Mouse (Mus musculus) adrenal gland, adult 8-10 months (tissue): ENCODE measurements around the gene Castor1. TPM values are rescaled to one million over a fixed set of nuclear protein-coding genes. Genes with fewer than 3 reads are reported as not detected.
A peak's percentile ranks its signal among the peaks of the same experiment; 100 is the strongest.

Experiments used
- DNase-seq: peaks from one replicate; pipeline ENCODE4 v3.0.0; 2022
- total RNA-seq, 4 experiments: library from RNA; stranded (reverse); gene quantifications; 2 replicates each; pipeline ENCODE4 v1.2.4; 2022

Gene Castor1
- total RNA-seq, 4 experiments from 2014 or later: 3.1 to 6.1 (median 4.2) TPM

GRCm38 (mm10) chr11:4235665-4236545 is 17.9 kb downstream of the Castor1 start, which contains the start of gene Osm:
TSS of gene Osm (plus strand) at chr11:4236420.
- no peak for DNase-seq

GRCm38 (mm10) chr11:4236546-4237067 is 18.6 kb downstream of the Castor1 start:
- no peak for DNase-seq

- DNase-seq: no peak
Observed at GRCm38 (mm10) chr11:4237389-4237912, 19.4 kb downstream of the Castor1 start.

- DNase-seq: no peak
Observed at GRCm38 (mm10) chr11:4238167-4238566, 20.1 kb downstream of the Castor1 start.

- DNase-seq: no peak
Observed at GRCm38 (mm10) chr11:4239691-4240090, 21.7 kb downstream of the Castor1 start.

- no peak for DNase-seq
Observed at GRCm38 (mm10) chr11:4240151-4240550, 22.1 kb downstream of the Castor1 start.

- DNase-seq: no peak
Observed at GRCm38 (mm10) chr11:4241180-4241579, 23.2 kb downstream of the Castor1 start.

- DNase-seq: no peak
Observed at GRCm38 (mm10) chr11:4246126-4246525, 28.1 kb downstream of the Castor1 start.

- no peak for DNase-seq
Observed at GRCm38 (mm10) chr11:4246623-4247022, 28.6 kb downstream of the Castor1 start.

GRCm38 (mm10) chr11:4247201-4247959 is 29.4 kb downstream of the Castor1 start:
- DNase-seq: no peak

- no peak for DNase-seq
Observed at GRCm38 (mm10) chr11:4249151-4249550, 31.1 kb downstream of the Castor1 start.

GRCm38 (mm10) chr11:4250290-4250689 is 32.3 kb downstream of the Castor1 start:
- no peak for DNase-seq

- DNase-seq: no peak
Observed at GRCm38 (mm10) chr11:4251376-4251775, 33.4 kb downstream of the Castor1 start.

GRCm38 (mm10) chr11:4252886-4253285 is 34.9 kb downstream of the Castor1 start:
- DNase-seq: no peak

- DNase-seq: no peak
Observed at GRCm38 (mm10) chr11:4256846-4257607, 39.0 kb downstream of the Castor1 start, which contains the start of gene Lif. TSS of gene Lif (plus strand) at chr11:4257557.

- no peak for DNase-seq
Observed at GRCm38 (mm10) chr11:4257756-4258155, 39.7 kb downstream of the Castor1 start.

GRCm38 (mm10) chr11:4258657-4259082 is 40.6 kb downstream of the Castor1 start:
- peak; percentile 56 for DNase-seq

- DNase-seq: no peak
Observed at GRCm38 (mm10) chr11:4260463-4261187, 42.6 kb downstream of the Castor1 start.

- DNase-seq: no peak
Observed at GRCm38 (mm10) chr11:4261188-4261494, 43.1 kb downstream of the Castor1 start.

GRCm38 (mm10) chr11:4261969-4262368 is 43.9 kb downstream of the Castor1 start:
- DNase-seq: no peak

GRCm38 (mm10) chr11:4262847-4263246 is 44.8 kb downstream of the Castor1 start:
- DNase-seq: no peak

GRCm38 (mm10) chr11:4263296-4263695 is 45.3 kb downstream of the Castor1 start:
- DNase-seq: no peak
